Mouse (Mus musculus): Measurements from ENCODE around the gene Rac1.

Gene Rac1

GRCm38 (mm10) chr5:143493163-143493562 is 34.7 kb downstream of the Rac1 start:
- ATAC-seq (ENCODE audit: low TSS enrichment) = no peak

GRCm38 (mm10) chr5:143491736-143492135 is 36.1 kb downstream of the Rac1 start:
- no peak for ATAC-seq (ENCODE audit: low TSS enrichment)

GRCm38 (mm10) chr5:143489749-143490342 is 38.0 kb downstream of the Rac1 start:
- ATAC-seq (ENCODE audit: low TSS enrichment) = no peak

GRCm38 (mm10) chr5:143487998-143488397 is 39.8 kb downstream of the Rac1 start:
- ATAC-seq (ENCODE audit: low TSS enrichment) = no peak

GRCm38 (mm10) chr5:143487193-143487592 is 40.6 kb downstream of the Rac1 start:
- ATAC-seq (ENCODE audit: low TSS enrichment) = peak; percentile 62; the same call in 1 of the 2 replicates

- no peak for ATAC-seq (ENCODE audit: low TSS enrichment)
These were observed 42.9 kb downstream of the Rac1 start for GRCm38 (mm10) chr5:143484955-143485354.

- no peak for ATAC-seq (ENCODE audit: low TSS enrichment)
These were observed 49.9 kb downstream of the Rac1 start for GRCm38 (mm10) chr5:143477901-143478300.

GRCm38 (mm10) chr5:143476013-143476412 is 51.8 kb downstream of the Rac1 start:
- ATAC-seq (ENCODE audit: low TSS enrichment) = no peak

GRCm38 (mm10) chr5:143475153-143475844 is 52.5 kb downstream of the Rac1 start:
- peak; percentile 69 for ATAC-seq (ENCODE audit: low TSS enrichment)

GRCm38 (mm10) chr5:143471953-143472618 is 55.8 kb downstream of the Rac1 start:
- peak; percentile 62 for ATAC-seq (ENCODE audit: low TSS enrichment)

- no peak for ATAC-seq (ENCODE audit: low TSS enrichment)
These were observed 56.7 kb downstream of the Rac1 start for GRCm38 (mm10) chr5:143471165-143471546.

GRCm38 (mm10) chr5:143470421-143471164 is 57.2 kb downstream of the Rac1 start:
- ATAC-seq (ENCODE audit: low TSS enrichment) = no peak

GRCm38 (mm10) chr5:143469628-143470027 is 58.2 kb downstream of the Rac1 start:
- no peak for ATAC-seq (ENCODE audit: low TSS enrichment)

- no peak for ATAC-seq (ENCODE audit: low TSS enrichment)
These were observed 59.9 kb downstream of the Rac1 start for GRCm38 (mm10) chr5:143467931-143468330.

GRCm38 (mm10) chr5:143466891-143467669 is 60.8 kb downstream of the Rac1 start:
- no peak for ATAC-seq (ENCODE audit: low TSS enrichment)

- ATAC-seq (ENCODE audit: low TSS enrichment) = no peak
These were observed 62.4 kb downstream of the Rac1 start for GRCm38 (mm10) chr5:143465156-143466085.

- peak; percentile 41; the same call in 1 of the 2 replicates for ATAC-seq (ENCODE audit: low TSS enrichment)
These were observed 63.1 kb downstream of the Rac1 start for GRCm38 (mm10) chr5:143464757-143465118.

GRCm38 (mm10) chr5:143464100-143464756 is 63.6 kb downstream of the Rac1 start, which contains the start of gene Daglb:
Gene Daglb, plus strand, starts transcription at chr5:143464584.
- peak; percentile 96 for ATAC-seq (ENCODE audit: low TSS enrichment)

GRCm38 (mm10) chr5:143463671-143464070 is 64.2 kb downstream of the Rac1 start:
- ATAC-seq (ENCODE audit: low TSS enrichment) = no peak

All from frontal cortex, adult (tissue).